Mouse (Mus musculus): ENCODE measurements around the gene Skida1. TPM values are rescaled to one million over a fixed set of nuclear protein-coding genes. Genes with fewer than 3 reads are reported as not detected.

Skida1 gene
- polyA plus RNA-seq, 1 experiment from 2014 or later, result 23.8 TPM

Small RNAs within 50 kb of the gene (microRNA-seq; reads per million reads assigned to microRNA genes)
- gene Mir7655, result 18.6 reads per million, percentile 32 among the genes with 10 or more reads in this experiment

Other genes starting within 250 kb of the Skida1 start
- gene H2al2a, start 52.1 kb downstream of the Skida1 start, polyA plus RNA-seq (2016; fragmentation: Nextera tagmentation; extraction: Ambion mirVana), result not detected in 2 replicates
- 20.5 and 21.5 TPM in 2 replicates for gene A930004D18Rik, start 11.3 kb downstream of the Skida1 start, polyA plus RNA-seq (2016; fragmentation: Nextera tagmentation; extraction: Ambion mirVana)
- gene Mllt10, start 6.2 kb upstream of the Skida1 start, polyA plus RNA-seq (2016; fragmentation: Nextera tagmentation; extraction: Ambion mirVana), result 64.9 and 70.4 TPM in 2 replicates

All from midbrain, embryonic 12.5 days (tissue).